Mouse (Mus musculus): ENCODE results near the gene Orai3.

DNA sequence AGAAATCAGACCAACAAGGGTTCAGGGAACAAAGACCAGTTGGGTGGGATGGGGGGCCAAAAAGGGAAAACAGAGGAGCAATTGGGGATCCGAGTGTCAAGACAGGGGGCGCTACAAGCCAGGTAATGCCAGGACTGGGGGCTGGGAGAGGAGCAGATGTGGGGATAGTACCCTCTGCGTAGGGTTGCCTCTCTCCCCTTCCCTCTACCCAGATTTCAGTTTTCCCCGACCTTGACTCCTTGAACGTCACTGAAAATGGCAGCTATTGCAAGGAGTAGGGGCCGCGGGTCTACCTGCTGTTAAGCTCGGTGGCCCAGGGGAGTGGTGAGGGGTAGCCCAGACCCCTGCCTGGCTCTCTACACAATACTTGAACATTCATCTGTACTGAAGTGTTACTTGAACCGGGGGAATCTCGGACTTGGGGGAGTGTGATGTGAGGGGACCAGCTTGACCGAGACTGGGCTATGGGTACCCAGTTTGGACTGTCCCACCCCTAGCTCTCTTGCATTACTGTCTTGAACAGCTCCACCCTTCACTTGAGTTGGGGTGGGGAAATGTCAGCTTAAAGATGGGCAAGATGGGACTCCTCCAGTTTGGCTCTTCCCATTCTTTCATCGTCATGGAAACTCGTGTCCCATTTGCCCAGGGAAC is 1.1 kb upstream of the Orai3 start:
- TF ChIP-seq ZC3H11A (IDR thresholded peaks at IDR 0.05; ENCODE audit: borderline replicate concordance, low read depth, low read length) (no peak), ZNF384 (IDR thresholded peaks at IDR 0.05; ENCODE audit: low read depth, low read length) (no peak)

All from ES-E14 (cell line).